Mouse (Mus musculus): ENCODE data around the gene Morn1. TPM values are rescaled to one million over a fixed set of nuclear protein-coding genes. Genes with fewer than 3 reads are reported as not detected.

The Morn1 gene
- total RNA-seq, 1 experiment from 2014 or later, result 8.3 TPM

DNA sequence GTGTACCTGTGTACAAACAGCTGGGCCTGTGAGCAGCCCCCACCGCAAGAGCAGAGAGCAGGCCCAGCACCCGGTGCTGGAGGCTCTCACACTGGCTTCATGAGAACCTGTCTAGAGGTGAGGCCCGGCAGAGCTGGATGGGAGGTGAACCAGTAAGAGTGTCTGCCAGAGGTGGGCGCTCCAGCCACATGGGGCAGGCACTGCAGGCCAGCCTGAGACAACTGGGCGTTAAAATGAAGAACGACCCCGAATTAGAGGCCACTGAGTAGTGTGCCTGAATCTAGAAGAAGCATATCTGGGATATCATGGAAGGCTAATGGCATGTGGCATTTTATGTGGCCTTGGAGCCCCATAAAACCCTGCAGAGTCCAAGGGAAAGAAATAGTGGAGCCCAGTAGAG, 33.7 kb downstream of the Morn1 start:
- peak; percentile 53 for DNase-seq

- no peak for DNase-seq
Measured at GRCm38 (mm10) chr4:155120583-155120982, 34.2 kb downstream of the Morn1 start.

GRCm38 (mm10) chr4:155121222-155121621, 34.8 kb downstream of the Morn1 start:
- no peak for DNase-seq

GRCm38 (mm10) chr4:155121915-155122443, 35.6 kb downstream of the Morn1 start:
- DNase-seq, result no peak

- peak; percentile 81 for DNase-seq
Measured at GRCm38 (mm10) chr4:155122444-155123040, 36.2 kb downstream of the Morn1 start.

- no peak for DNase-seq
Measured at GRCm38 (mm10) chr4:155123868-155124534, 37.6 kb downstream of the Morn1 start.

DNA sequence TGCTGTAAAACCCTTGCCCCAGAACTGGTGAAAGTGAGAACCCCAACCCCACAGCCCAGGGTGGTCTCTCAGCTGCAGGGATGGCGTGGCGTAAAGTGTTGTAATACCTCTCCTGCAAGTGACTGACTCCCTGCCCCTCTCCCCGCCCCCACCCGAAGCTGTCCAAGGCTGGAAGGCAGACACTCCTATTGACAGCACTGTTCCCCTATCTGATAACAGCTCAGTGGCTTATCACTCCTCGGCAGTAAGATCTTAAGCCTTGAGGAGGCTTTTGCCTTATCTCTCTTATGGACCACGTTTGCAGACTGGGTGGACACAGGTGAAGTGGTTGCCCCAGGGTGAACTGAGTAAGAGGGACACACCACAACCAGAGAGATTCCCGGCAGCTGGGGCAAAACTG, 38.9 kb downstream of the Morn1 start:
- DNase-seq, result no peak

GRCm38 (mm10) chr4:155126194-155126593, 39.8 kb downstream of the Morn1 start:
- no peak for DNase-seq

GRCm38 (mm10) chr4:155126602-155127372, 40.4 kb downstream of the Morn1 start:
- no peak for DNase-seq

GRCm38 (mm10) chr4:155128411-155128810, 42.0 kb downstream of the Morn1 start:
- DNase-seq, result no peak

- DNase-seq, result peak; percentile 65
Measured at GRCm38 (mm10) chr4:155129132-155129917, 42.9 kb downstream of the Morn1 start.

- DNase-seq, result peak; percentile 94
Measured at GRCm38 (mm10) chr4:155129996-155130395, 43.6 kb downstream of the Morn1 start.

GRCm38 (mm10) chr4:155130616-155131015, 44.2 kb downstream of the Morn1 start:
- no peak for DNase-seq

- no peak for DNase-seq
Measured at GRCm38 (mm10) chr4:155133188-155133587, 46.8 kb downstream of the Morn1 start.

DNA sequence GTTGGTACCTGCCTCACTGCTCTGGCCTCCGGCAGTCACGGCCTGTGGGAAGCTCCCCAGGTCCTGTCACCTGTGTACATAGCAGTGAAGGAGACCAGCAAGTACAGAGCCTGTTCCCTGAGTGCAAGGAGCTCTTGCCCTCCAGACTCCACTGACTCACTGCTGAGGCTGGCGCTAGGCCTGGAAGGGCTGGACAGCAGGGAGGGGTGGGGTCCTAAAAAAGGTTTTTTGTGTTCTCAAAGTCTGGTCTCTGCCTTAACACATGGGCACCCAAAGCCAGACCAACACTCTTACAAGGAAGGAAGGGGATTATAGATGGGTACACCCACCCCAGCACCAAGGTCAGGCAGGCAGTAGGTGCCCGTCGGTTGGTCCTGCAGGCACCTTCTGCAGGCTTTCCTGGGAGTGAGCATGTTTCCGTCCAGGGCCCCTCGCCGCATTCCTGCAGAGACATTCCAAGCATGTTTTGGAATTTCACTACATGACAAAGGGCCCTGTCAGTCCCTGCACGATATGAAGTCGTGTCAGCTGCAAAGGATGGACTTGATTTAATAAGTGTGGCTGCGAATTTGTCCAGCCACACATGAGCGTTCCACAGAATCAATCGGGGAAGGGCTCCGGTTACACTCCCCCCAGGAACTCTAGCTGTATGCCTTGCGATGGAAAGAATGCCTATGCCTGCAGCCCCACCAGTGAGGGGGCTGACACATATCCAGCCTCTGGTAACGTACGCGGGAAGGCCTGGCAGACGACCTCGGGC, 47.5 kb downstream of the Morn1 start:
- peak; percentile 62 for DNase-seq

DNA sequence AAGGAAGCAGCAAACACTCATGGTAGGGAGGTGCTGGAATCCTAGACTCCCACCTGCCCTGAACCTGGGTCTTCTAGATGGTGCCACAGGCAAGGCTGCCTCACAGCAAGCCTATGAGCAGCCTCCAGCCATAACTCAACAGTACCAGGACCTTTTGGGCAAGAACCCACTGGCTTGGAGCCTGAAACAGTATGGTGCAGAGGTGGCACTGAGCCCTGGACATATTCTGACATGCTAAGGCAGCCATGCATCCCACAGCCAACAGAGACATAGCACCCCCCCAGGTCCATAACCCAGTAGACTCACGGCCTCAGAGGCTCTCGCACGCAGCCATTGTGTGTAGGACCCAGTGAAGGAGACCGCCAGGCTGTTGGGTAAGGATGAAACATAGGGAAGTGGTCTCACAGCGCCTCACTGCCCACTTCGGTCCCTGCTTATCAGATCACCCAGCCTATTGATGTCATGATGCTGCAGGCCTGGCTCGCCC, 48.4 kb downstream of the Morn1 start:
- no peak for DNase-seq

GRCm38 (mm10) chr4:155135909-155136585, 49.7 kb downstream of the Morn1 start:
- DNase-seq, result peak; percentile 77

DNA sequence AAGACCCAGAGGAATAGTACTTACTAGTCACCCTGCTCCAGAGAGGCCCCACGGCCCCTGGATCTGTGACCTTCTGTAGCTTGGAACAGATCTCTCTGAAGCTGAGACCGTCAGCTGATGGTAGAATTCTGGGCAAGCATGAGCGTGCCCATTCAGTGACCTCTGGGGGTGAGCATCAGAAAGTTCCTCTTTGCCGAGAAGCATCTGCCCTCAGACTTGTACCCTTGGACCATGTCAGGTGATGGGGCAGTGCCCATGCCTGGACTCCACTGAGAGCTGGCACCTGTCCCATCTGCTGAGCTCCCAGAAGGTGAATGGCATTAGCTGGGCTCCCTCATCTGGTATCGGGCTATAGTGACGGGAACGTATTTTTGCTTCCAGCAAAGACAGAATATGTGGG, 51.5 kb downstream of the Morn1 start:
- no peak for DNase-seq

DNA sequence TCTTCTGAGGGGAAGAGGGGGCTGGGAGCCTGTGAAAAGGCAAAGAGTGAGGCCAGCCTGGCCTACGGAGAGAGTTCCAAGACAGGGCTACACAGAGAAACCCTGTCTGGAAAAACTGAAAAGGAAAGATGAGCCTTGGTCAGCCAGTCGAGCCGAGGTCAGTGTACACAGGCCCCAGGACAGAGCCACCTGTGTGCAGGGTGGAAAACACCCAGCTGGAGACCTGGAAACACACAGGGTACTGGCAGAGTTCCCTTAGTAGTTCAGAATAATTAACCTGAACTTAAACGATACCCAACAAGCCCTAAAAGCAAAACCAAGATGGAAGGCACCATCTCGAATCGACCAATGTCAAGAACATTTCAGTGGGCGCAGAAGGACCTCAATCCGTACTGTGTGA, 52.1 kb downstream of the Morn1 start:
- DNase-seq, result no peak

- no peak for DNase-seq
Measured at GRCm38 (mm10) chr4:155139281-155140045, 53.1 kb downstream of the Morn1 start.
